Mouse (Mus musculus) cortical plate, adult 2 months (tissue): Measurements from ENCODE around the gene Chn1.

Source experiments
- CTCF ChIP-seq: fragments of 200-500 bp; IDR thresholded peaks from 2 replicates; pipeline ENCODE4 v1.5.1; 2011; ENCODE audit warnings: mild to moderate bottlenecking, control low read depth, low read length; ENCODE audit not compliant: insufficient read depth; ENCODE audit errors: extremely low read depth
- POLR2A ChIP-seq: fragments of 200-500 bp; IDR thresholded peaks from 2 replicates; pipeline ENCODE4 v1.6.1; 2011; ENCODE audit warnings: mild to moderate bottlenecking, low read length, control low read depth; ENCODE audit not compliant: insufficient read depth; ENCODE audit errors: extremely low read depth

DNA sequence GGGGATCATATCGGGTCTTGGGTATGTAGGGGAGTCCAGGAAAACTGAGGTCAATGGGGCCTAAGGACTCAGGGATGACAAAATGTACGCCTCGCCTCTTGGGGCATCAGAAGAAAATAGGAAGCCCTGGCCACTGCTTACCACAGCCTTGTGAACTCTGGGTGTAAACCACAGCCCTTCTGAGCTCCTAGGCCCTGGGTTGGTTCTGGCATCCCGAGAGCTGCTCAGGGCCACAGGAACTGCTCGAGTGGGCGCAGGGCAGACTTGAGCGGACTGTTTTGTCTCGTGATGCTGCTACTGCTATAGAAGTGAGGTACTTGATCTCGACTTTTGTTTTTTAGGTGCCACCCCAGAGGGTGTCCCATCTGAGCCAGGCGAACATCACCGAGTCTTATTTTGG is 177.4 kb downstream of the Chn1 start:
- TF ChIP-seq POLR2A (no peak), CTCF (no peak)
